Mouse (Mus musculus) retina, postnatal 7 days (tissue): Measurements from ENCODE around the gene Limk1.

Experiments used
- DNase-seq: peaks from one replicate; pipeline ENCODE4 v3.0.0-alpha.2; 2012; ENCODE audit warnings: low read depth, low spot score

Limk1 gene

DNA sequence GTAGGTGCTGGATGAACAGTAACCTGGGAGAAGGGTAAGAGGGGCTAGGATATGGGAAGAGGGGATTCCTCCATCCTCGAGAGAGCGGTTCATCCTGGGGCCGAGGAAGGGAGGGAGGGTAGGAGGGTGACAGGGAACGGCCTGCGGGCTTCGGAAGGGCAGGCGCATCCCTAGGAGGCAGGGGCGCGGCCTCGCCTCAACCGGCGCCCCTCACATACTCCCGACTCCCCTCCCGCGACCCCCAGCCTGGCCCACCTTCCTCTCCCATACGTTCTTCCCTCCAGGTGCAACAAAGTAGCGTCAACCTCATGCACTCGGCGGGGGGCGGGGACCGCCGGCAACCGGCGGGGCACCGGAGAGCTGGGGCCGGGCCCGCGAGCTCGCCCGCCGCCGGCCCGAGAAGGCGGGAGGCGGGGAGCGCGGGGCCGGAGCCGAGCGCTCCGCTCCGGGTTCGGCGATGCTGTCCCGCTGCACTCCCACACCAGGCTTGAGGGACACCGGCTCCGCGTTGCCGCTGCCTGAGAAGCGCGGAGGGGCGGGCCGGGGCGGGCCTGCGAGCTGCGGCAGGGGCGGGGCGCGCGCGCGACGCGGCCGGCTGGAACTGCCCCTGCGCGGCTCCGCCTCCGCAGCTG, at the start of gene Limk1:
Gene Limk1 (minus strand): TSS at position 513 of the 632 bp plus-strand sequence.
- no peak for DNase-seq

DNA sequence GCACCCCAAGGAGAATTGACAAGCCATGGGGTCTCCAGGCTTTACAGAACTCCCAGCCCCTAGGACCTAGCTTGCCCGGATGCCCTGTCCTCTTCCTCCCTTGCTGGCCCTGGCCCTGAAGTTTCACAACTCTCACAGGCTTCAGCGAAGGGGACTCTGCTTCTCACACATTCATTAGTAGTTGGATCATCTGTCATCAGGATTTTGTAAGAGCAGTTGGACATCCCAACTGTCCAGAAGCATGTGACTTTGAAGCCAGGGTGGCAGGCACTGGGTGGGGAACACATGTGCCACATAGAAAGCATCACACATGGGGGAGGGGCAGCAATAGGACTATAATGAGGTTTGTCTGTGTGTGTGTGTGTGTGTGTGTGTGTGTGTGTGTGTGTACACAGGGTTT, 46.5 kb upstream of the Limk1 start:
- no peak for DNase-seq

DNA sequence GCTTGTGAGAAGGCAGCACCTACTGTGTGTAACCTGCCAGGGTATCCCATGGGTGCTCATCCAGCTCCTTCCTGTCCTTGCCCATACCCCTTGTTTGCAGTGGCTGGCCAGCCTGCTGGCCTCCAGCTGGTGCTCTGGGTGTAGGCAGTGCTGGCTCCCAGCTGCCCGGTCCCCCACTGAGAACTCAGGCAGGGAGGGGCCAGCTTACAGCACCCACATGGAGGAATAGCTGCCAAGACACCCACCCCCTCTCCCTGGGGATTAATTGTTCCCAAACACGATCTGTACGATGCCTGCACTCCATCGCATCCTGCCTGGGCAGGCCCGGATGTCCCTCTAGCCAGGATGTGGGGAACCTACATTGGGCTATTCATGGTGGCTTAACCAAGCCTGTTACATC, 45.7 kb upstream of the Limk1 start:
- no peak for DNase-seq

DNA sequence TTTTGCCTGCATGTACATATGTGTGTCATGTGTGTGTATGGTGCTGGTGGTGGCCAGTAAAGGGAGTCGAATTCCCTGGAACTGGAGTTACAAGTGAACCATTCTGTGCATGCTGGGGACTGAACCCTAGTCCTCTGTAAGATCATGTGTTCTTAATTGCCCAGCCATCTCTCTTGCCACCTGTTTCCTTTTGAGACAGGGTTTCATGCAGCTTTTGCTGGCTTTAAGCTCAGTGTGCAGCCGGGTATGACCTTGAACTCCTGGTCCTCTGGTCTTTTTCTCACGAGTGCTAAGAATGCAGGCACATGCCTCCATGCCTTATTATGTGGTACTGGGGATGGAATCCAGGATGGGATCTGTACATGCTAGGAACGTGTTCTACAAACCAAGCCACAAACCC, 44.8 kb upstream of the Limk1 start:
- DNase-seq: no peak

DNA sequence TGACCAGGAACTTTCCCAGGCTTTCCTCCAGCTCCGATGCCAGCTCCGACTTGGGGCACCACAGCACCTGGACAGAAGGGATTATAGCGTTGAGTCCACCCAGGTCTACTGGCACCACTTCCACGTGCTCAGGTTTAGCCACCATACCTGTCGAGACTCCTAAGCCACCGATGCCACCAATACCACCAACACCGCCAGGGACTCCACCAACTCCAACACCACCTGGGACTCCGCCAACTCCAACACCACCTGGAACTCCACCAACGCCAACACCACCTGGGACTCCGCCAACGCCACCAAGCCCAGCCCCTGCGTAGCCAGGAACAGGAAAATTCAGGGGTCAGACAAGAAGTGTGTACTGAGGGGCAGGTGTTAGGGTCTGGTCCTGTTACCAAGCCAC, 40.7 kb upstream of the Limk1 start:
- no peak for DNase-seq

DNA sequence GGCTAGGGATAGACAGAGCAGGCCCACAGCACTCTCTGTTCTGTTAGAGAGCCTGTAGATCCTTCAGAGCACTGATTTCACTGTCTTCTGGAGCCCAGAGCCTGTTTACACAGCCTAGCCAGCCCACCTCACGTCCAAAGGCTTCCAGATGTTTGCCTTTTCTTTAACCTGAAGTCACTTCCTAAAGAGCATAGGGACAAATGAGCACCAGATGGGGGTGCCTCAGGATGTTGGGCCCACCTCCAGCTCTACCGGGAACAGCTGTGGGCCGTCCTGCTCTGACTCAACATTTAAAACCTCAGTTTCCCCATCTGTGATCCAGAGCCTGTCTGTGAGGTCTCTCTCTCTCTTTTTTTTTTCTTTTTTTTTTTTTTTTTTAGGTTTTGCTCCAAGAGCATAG, 40.1 kb upstream of the Limk1 start:
- DNase-seq: no peak

DNA sequence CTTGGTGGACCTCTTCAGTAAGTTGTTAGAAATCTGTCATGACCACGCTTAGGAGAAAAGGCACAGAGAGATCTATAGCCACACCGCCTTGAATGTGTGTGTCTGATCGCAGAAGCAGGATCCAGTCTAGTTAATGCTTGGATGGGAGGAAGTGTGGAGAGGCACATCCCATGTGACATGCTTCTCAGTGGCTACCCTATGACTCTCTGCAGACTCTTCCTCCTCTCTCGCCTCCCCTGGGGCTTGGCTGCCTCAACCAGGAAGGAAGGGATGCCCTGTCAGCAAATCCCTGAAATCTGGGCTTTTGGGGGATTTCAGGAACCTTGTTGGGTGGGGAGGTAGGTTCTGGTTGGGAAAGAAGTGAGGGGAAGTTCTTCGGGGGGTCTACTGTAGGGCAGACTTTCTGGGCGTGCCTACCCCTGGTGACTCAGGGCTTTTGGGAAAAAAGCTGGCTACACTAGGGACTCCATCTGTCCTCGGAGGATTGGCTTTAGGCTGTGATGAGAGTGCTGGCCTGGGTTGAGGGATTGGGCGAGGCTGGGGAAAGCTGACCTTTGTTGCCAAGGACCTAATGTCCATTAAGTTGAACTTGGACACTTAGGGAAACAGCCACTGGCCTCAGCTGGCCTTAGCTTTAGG, 38.7 kb upstream of the Limk1 start:
- no peak for DNase-seq

DNA sequence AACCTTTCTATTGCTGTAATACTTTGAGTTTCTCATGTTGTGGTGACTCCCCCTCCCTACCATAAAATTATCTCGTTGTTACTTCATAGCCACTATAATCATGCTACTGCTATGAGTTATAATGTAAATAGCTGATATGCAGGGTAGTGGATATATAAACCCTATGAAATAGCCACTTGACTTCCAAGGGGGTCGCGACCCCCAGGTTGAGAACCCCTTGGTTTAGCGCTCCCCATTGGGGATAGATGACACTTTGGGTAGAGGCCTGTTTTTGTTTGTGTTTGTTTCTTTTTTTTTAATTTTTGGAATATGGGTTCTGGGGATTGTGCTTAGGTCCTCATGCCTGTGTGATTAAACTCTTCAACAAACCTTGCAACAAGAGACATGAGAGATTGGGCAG, 36.9 kb upstream of the Limk1 start:
- no peak for DNase-seq

DNA sequence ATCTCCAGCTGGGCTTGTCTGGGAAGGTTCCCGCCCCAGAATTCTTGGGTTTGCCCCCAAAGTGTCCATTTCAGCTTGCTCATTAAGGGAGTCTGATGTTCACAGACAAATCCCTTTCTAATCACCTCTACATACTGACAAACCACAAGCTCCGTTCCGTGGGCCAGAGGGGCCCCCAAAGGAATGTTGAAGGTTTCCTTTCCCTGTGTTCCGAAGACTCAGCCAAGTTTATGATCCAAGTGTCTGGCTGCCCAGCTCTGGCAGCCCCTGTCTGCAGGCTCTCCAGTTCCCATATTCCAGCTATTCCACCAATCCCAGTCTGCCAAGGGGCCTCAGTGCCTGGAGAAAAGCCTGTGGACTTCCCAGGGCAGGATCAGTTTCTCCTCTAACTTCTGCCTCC, 31.7 kb upstream of the Limk1 start:
- no peak for DNase-seq

DNA sequence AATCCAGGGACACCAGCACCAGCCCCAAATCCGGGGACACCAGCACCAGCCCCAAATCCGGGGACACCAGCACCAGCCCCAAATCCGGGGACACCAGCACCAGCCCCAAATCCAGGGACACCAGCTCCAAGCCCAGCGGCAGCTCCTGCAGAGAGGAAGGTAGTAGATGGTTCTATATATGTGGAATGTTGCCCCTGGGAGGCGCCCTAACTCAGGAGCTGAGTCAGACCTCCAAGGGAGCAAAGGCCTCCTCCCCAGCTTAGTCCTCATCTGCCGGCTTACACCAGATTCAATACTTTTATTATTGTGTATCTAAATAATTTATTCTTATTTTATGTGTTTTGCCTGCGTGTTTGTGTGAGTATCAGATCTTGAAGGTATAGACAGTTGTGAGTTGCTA, 22.7 kb upstream of the Limk1 start:
- DNase-seq: no peak

DNA sequence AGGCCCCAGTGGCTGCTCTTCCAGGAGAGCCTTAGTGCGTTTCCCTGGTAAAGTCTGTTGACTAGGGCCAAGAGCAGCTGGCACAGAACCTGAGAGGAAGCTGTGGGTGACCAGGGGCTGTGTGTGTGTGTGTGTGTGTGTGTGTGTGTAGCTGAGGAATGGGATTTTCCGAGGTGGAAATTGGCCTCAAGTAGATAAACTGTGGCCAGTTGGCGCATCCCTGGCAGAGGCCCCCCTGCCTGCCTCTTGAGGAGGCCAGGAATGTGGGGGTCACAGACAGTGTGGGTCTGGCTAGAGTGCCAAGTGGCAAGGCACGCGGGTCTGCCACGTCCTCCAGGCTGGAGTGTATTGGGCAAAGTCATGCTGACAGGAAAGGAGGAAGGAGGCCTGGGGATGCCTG, 20.9 kb upstream of the Limk1 start:
- no peak for DNase-seq

DNA sequence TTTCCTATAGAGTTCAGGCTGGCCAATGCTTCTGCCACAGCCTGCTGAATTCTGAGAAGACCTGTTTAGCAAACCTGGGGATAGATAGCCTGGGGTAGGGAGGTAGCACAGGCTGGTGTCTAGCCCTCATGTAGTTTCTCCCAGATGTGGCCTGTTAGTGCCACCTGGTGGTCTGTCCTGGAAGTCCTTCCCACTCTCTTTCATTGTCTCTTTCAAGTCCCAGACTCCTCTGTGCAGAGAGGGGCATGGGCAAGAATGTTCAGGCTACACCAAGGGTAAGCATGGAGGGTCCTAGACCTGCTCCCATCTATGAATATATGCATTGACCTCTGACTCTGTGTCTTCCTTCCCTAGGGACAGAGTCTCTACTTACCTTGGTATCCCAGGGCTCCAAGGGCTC, 15.8 kb upstream of the Limk1 start:
- DNase-seq: peak; percentile 59

DNA sequence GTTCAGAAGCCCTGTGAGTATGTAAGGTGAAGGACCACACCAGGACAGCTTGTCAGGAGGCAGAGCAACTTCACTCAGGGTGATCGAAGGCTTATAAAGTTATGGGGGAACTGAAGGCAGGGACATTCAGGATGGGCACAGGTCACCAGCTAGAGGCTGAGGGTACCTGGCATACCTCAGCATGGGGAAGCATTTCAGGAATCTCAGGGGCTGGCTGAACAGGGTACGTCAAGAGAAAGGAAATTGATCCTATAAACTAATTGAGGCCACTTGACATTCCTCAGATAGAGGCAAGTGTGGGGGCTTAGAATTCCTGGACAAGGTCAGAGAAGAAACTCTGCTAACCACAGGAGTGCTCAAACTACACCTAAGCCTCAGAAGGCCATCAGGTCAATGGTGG, 7.1 kb upstream of the Limk1 start:
- no peak for DNase-seq

DNA sequence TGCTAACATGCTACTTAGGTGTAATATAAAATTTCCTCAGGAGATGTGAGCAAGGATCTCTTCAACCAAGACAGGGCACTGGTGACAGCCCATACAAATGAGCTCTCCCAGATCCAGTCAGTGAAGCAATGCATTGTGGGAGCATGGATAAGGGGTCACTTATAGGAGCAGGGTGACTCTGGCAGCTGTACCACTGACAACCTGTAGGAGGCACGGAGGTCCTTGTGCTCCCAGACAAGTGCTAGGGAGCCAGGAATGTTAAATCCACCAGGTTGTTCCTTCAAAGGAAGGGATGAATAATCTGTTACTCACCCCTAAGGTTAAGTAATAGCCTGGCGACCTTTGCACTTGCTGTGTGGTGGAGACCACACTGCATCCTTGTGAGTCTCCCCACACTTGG, 6.7 kb upstream of the Limk1 start:
- DNase-seq: no peak

DNA sequence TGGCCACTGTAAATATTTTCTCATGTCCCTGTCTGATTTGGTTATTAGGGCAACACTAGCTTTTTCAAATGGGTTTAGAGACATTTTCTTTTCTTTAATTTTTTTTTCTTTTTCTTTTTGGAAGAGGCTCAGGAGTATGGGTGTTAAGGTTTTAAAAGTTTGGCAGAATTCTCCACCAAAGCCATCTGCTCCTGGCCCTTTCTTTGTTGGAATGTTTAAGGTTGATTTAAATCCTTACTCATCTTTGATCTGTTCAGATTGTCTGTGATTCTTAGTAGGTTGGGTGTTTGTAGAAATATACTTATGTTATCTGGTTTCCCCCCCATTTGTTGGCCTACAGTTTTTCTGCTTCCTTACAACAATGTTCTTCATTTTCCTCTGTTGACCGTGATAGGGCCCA, 4.3 kb upstream of the Limk1 start:
- no peak for DNase-seq

DNA sequence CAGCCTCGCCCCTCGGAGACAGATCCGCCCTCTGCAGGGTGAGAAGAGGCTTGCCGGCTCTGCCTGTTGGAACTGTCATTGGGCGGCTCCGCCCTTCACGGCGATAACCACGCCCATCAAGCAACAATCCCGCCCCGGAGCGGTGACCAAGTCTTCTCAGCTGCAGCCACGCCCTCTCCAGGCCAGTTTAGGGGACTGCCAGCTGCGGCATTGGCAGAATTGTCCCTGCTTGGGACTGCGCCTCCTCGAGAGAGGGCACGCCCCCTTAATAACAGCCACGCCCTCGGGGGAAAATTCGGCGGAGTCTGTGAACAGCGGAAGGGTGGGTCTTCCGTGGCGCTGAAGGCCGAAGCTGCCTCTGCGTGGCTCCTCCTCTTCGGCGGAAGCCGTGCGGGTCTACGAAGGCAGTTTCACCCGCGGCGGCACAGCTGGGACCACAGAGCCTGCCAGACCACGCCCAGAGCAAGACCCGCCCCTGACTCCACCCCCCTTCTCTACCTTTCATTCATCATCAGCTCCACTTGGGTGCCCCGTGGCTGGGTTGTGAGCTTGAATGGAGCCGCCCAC, 403 bp upstream of the Limk1 start:
- peak; percentile 96 for DNase-seq

DNA sequence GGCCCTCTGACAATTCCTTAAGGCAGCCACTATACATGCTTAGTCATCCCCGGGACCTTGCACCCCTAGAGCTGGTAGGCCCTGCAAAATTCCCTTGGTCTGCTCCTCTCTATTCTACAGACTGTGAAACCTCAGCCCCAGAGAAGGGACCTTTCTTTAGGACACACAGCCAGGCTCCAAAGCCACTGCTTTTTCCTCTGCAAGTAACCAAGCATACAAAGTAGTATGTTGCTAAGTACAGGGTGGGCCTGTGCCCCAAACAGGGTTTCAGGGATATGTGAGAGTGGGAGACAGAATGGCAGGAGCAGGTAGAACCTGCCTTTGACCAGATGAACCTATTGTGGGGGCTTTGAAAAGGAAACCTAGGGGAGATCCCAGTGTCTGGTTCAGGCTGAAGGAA, 1.2 kb downstream of the Limk1 start:
- DNase-seq: no peak

DNA sequence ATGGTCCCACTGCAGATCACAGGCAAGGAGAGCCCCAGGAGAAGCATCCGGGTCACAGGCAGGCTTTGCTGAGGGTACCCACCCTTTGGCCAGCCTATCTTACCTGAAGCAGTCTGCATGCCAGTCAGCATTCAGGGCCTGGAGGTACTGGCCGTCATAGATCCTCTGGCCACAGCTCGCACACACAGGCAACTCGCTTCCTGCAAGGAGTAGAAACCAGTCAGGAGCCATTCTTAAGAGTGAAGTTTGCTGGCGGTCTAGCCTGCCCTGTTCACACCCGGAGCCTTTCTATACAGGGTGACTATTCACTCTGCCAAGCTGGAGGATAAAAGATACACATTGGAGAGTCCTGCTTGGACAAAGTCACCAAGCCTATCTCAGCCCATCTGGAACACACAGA, 1.9 kb downstream of the Limk1 start:
- DNase-seq: no peak

DNA sequence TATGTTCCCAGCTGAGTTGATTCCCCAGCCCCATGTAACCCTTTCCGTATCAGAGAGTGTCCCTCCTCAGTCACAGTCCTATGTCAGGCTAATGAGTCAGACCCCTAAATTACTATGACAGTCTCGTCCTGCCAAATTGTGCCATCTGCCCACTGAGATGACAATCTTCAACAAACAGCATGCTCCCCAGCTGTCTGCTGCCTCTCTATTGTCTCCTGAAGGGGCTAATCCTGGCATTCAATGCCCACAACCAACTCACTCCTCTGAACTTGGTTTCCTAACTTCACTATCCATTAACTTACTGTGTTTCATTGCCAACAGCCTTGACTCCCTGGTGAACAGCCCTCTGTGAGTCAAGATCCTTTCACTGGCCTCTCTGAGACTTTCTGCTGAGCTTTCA, 4.0 kb downstream of the Limk1 start:
- no peak for DNase-seq

DNA sequence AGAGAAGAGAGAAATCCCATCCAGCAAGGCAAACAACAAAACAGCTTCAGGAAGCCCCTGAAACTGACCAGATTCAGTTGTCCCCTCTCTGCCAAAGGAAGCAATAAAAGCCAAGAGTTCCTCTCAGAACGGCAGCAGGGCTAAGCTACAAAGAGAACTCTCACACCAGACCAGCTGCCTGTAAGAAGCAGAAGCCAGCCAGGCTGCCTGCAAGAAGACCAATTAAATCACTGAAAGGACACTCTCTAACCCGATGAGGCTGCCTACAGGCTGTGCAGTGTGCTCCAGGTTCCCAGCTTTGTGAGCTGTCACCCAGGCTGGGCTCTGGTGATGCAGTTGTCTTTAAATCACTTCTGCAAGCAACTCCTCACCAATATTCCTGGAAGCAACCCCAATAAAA, 4.6 kb downstream of the Limk1 start:
- no peak for DNase-seq

DNA sequence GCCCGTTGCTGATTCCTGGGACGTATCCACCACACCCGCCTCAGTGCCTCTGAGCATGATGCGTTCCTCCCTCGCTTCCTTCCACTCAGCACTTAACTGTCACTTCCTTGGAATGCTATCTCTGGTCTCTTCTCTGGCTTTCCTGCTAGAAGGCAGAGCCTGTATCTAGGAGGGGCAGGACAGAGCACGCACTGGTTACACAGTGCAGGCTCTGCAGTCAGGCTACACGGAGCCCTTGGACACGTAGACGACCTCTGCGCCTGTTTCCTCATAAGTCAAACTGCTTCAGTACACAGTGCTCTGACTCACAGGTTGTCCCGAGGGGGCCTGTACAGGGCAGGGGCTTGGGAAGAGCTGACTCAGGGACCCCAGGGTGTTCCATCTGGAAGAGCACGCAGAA, 8.2 kb downstream of the Limk1 start:
- DNase-seq: no peak

DNA sequence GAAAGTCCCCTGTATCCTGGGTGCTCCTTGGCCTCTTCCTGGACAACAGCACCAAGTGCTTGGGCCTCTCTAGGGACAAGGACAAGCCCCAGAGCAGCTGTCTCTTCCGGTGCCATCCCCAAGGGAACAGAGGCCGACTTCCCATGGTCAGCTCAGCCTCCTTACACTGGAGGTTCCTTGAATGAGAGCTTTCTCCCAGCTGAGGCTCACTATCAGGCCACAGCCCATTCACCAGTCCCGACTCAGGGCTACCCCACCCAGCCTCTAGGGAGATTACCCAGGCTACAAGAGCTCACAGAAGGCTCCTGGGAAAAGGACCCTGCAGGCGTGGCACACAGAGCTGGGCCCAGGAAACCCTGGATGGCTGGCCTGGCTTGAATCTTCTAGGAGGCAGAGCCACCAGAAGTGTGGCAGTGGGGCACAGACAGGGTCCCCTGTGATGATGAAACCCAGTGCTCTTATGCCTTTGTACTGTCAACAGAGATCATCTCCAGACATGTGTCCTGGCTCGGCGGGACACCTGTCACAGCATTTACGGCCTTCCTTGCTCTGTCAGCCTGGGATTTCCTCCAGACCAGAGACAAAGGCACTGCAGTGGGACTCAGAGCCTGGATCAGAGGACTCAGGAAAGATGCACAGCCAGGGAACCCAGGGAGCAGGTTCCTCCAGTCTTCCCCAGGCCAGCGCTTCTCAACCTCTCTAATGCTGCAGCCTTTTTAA, 9.4 kb downstream of the Limk1 start:
- no peak for DNase-seq

DNA sequence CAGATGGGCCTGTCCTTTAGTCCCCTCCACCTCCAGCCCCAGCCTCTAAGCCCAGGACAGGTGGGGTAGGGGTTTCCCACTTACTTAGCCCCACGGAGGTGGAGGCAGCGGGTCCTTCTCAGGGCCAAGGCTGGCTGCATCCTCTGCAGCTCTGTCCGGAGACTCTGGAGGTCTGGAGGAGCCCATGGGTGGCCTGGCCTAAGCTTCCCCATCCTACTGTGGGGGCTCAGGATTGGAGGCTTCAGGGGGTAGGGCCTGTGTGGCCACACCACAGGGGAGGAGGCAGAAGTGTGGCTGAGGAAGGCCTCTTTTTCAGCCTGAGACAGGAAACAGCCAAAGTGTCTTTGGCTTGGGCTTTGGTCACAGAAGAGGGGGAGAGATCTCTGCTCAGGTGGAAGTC, 10.4 kb downstream of the Limk1 start:
- no peak for DNase-seq
